Mouse (Mus musculus) kidney, postnatal 14 days (tissue): ENCODE measurements around the gene Eif2ak4.

ENCODE experiments used
- DNase-seq: peaks from one replicate; pipeline ENCODE4 v3.0.0; 2022; ENCODE audit warnings: mixed read lengths

The Eif2ak4 gene

DNA sequence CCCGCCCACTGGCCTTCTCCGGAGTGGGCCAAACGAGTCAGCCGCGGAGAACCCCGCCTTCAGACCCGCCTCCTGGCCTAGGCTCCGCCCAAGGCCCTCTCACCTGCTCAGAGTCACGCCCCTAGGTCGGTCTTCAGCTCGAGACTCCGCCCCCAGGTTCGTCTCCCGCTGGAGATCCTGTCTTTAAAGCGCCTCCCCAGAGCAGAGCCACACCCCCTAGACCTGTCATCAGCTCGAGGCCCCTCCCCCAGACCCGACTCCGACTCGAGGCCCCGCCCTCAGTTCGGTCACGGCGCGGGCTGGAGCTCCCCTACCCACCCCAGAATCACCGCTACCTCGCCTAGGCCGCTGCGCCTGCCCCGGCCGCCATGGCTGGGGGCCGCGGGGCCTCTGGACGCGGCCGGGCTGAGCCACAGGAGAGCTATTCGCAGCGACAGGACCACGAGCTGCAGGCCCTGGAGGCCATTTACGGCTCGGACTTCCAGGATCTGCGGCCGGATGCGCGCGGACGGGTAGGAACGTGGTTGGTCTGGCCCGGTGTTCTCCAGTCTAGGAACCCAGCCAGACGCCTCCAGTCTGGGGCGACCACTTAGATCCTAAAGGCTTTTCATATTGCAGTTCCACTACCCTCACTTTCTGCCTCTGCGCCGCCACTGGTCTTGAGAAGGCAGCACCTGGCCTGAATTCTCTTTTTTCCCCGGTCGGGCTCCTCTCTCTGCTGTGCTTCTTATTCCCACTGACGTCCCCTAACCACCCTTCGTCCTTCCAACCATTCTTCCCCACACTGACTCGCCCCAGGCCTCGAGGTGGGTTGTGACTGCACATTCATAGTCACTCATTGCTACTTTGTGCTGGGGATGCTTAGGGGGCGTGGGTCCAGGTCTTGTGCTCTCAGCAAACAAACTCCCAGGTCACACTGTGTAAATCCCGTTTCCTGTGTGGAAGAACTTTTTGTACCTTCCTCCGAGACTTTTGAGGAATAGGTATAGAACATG lies at the start of gene Eif2ak4:
Eif2ak4 (plus strand) TSS at position 278 of the 995 bp plus-strand sequence.
- peak; percentile 100 for DNase-seq

DNA sequence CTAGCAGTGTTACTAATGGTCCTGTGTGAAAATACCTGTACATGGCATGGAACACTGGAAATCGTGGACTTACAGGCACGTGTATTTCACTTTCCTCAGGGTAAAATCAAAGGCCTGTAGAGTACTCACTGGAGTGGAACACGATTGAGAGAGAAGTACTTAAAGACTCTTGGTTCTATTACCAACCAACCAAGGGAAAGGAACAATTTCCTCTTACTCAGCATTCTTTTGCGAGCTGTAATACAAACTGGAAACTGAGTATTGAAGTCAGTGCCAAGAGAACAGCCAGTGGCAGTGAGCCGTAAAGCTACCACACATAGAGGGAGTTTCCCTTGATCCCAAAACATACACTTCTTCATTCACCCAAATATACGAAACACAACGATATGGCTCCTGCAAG lies 47.1 kb upstream of the Eif2ak4 start:
- no peak for DNase-seq

- DNase-seq: no peak
Observed at GRCm38 (mm10) chr2:118343897-118344296, 44.5 kb upstream of the Eif2ak4 start.

DNA sequence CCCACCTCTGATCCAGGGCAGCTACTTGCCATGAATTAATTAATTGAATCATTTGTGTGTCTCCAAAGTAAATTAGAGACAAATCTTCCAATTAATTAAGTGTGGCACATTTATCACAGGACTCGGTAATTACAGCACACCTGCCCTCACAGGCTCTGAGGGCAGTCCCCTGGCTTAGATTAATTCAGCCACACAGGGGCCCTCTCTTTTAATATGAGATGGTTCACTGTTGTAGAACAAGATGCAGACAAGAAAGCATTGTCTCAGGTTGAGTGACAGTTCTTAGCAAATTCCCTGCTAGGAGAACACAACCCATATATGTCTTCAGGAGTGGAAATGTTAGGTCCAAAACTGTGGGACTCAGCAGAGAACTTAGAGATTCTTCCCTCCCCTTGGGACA lies 42.9 kb upstream of the Eif2ak4 start:
- no peak for DNase-seq

GRCm38 (mm10) chr2:118353498-118353897 lies 34.9 kb upstream of the Eif2ak4 start:
- DNase-seq: peak; percentile 13

GRCm38 (mm10) chr2:118353916-118354403 lies 34.5 kb upstream of the Eif2ak4 start:
- peak; percentile 40 for DNase-seq

- no peak for DNase-seq
Observed at GRCm38 (mm10) chr2:118355138-118355719, 33.2 kb upstream of the Eif2ak4 start.

DNA sequence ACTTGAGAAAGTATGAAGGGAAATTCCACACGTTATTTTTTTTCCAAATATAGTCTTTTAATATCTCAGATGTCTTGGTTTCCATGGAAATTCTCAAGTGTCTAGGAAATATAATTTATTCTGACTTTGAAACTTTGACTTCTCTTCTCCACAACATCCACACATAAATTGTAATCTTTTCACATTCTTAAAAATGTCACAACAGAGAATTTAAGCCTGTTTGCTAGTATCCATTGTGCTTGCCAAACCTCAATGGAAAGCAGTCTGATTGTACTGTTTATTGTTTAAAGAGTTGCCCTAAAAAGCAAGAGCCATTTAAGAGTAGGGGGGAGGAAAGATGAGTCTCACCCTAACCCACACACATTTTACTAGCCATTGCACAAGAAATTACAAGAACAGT lies 16.6 kb upstream of the Eif2ak4 start:
- no peak for DNase-seq

- DNase-seq: no peak
Observed at GRCm38 (mm10) chr2:118372561-118372900, 15.9 kb upstream of the Eif2ak4 start.

DNA sequence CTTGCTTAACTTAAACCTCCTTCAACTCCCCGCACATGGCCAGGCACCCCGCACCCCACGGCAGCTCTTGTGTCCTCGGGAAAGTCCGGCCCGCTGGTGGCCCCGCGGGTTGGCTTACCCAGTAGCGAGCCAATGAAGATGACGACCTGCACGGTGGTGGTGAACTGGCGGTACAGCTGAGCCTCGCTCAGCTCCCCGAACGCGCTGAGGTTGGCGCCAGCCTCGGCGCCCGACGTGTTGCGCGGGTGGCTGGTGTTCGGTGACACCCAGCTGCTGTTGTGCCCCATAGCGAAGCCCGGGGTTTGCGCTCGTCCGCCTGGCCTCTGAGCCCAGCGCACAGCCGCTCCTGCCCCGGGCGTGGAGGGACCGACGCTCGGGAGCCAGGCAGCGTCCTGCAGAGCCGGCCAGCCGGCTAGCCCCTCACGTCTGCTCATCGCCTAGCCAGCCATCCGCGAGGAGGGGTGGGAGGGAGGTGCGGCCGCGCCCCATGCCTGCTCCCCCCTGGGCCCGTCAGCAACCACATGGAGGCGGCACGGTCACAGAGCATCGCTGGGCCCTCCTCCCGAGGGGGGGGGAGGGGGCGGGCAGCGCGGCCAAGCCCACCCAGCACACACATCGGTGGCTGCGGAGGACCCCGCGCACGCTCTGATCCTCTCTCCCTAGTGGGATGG lies 15.4 kb upstream of the Eif2ak4 start, which contains the start of gene Gpr176:
Gpr176 (minus strand) TSS at position 519 of the 671 bp plus-strand sequence.
- DNase-seq: peak; percentile 41

DNA sequence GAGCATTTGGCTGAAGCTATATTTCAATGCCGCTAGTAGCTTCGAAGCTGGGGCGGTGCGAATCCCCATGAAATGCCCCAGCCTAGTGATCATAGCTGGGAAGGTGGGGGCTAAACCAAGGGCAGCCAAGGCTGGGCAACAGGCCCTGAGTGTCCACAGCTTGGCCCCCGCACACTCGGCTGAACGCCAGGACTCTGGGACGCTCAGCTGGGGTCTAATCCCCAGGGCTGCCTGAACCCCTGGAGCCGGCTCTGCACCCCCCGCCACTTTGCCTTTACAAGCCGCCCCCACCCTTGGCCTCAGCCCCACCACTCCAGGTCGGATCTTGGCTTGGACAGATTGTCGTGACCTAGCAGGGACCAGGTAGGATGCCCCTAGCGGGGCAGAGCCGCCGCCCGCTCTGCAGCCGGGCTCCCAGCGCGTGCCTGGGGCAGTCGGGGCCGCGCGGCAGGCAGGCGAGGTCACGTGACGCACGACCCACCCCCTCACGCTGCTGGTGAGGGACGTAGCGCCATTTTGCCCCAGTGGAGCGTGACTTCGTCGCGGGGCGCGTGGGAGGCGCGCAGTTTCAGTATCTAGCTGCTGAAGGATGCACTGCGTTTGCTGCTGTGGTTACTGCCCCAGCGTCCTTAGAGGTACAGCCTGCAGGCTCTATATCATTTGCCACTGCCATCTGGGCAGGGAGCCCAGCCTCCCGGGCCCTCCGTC lies 14.7 kb upstream of the Eif2ak4 start:
- DNase-seq: peak; percentile 76

DNA sequence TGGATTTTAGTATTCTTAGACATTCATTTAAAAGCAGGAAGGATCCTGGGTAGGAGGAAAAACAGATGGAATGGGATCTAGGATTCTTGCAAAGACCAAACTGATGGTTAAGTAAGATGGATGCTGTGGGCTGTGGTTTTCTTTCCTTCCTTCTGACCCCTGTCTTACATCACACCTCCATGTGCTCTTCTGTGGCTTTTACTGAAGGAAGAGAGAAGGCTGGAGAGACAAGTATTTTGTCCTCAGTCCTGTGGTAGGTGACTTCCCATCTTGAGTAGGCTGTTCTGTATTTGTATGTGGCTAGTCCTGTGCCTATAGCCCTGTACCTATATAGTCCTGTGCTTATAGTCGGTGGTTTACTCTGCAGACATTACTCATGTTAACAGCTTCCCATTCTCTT lies 12.9 kb upstream of the Eif2ak4 start:
- DNase-seq: no peak

GRCm38 (mm10) chr2:118375931-118376330 lies 12.5 kb upstream of the Eif2ak4 start:
- no peak for DNase-seq

GRCm38 (mm10) chr2:118379756-118380155 lies 8.7 kb upstream of the Eif2ak4 start:
- DNase-seq: no peak

- DNase-seq: no peak
Observed at GRCm38 (mm10) chr2:118383387-118383786, 5.0 kb upstream of the Eif2ak4 start.

GRCm38 (mm10) chr2:118389569-118389968 lies 1.2 kb downstream of the Eif2ak4 start:
- no peak for DNase-seq

GRCm38 (mm10) chr2:118390072-118390471 lies 1.7 kb downstream of the Eif2ak4 start:
- no peak for DNase-seq

GRCm38 (mm10) chr2:118391201-118391600 lies 2.8 kb downstream of the Eif2ak4 start:
- DNase-seq: no peak

GRCm38 (mm10) chr2:118399751-118400150 lies 11.3 kb downstream of the Eif2ak4 start:
- peak; percentile 31 for DNase-seq

GRCm38 (mm10) chr2:118401834-118402727 lies 13.7 kb downstream of the Eif2ak4 start:
- no peak for DNase-seq

- no peak for DNase-seq
Observed at GRCm38 (mm10) chr2:118404336-118404735, 15.9 kb downstream of the Eif2ak4 start.

- no peak for DNase-seq
Observed at GRCm38 (mm10) chr2:118405568-118405967, 17.1 kb downstream of the Eif2ak4 start.
